Mouse (Mus musculus) lung, postnatal 0 days (tissue): ENCODE results near the gene Wfdc1. TPM values are rescaled to one million over a fixed set of nuclear protein-coding genes. Genes with fewer than 3 reads are reported as not detected.

Experiments used
- ATAC-seq: fragments of 200-750 bp; cut with Nextera tagmentation; 2 replicates; pipeline ENCODE4 v1.8.0; 2017; ENCODE audit warnings: moderate library complexity
- DNase-seq: peaks from one replicate; pipeline ENCODE4 v3.0.0-alpha.2; 2016; ENCODE audit warnings: low spot score
- H3K27ac ChIP-seq: fragments of 300-500 bp; sonication (generic); 2 replicates; pipeline ENCODE4 v1.5.1; 2014; ENCODE audit warnings: antibody characterized with exemption, mild to moderate bottlenecking, low read length, mixed read lengths
- H3K27me3 ChIP-seq: fragments of 300-500 bp; sonication (generic); replicated peaks from 2 replicates; pipeline ENCODE4 v1.6.1; 2014; ENCODE audit warnings: low read length, mixed read lengths; ENCODE audit not compliant: insufficient read depth
- H3K36me3 ChIP-seq: fragments of 300-500 bp; sonication (generic); 2 replicates; pipeline ENCODE4 v1.6.1; 2014; ENCODE audit warnings: low read length, mixed read lengths; ENCODE audit not compliant: insufficient read depth
- H3K4me1 ChIP-seq: fragments of 300-500 bp; sonication (generic); 2 replicates; pipeline ENCODE4 v1.6.1; 2014; ENCODE audit warnings: antibody characterized with exemption, low read depth, low read length, mixed read lengths; ENCODE audit not compliant: insufficient read depth
- H3K4me2 ChIP-seq: fragments of 300-500 bp; sonication (generic); replicated peaks from 2 replicates; pipeline ENCODE4 v1.6.1; 2014; ENCODE audit warnings: low read depth, mild to moderate bottlenecking, low read length, moderate library complexity, mixed read lengths
- H3K4me3 ChIP-seq: fragments of 300-500 bp; sonication (generic); 2 replicates; pipeline ENCODE4 v1.5.1; 2014; ENCODE audit warnings: low read depth, low read length
- H3K9ac ChIP-seq: fragments of 300-500 bp; sonication (generic); replicated peaks from 2 replicates; pipeline ENCODE4 v1.6.1; 2014; ENCODE audit warnings: low read depth, mild to moderate bottlenecking
- H3K9me3 ChIP-seq: fragments of 300-500 bp; sonication (generic); 2 replicates; pipeline ENCODE4 v1.6.1; 2016; ENCODE audit warnings: low read length, mixed read lengths
- CTCF ChIP-seq: IDR thresholded peaks from 2 replicates; pipeline ENCODE4 v1.5.1; 2016; ENCODE audit warnings: antibody characterized with exemption, mild to moderate bottlenecking
- EP300 ChIP-seq: IDR thresholded peaks from 2 replicates; pipeline ENCODE4 v1.6.1; 2016; ENCODE audit warnings: antibody characterized with exemption, mild to moderate bottlenecking, control low read depth
- WGBS: fragments of 180-500 bp; shearing (Covaris S2); extraction: QIAGEN DNeasy Blood & Tissue Kit; methylation state at CpG from one replicate; pipeline ENCODE4 v1.1.7; 2014; 5-methylcytosine and 5-hydroxymethylcytosine counted together
- polyA plus RNA-seq: library from polyadenylated mRNA; unstranded; fragments of >200 nt; fragmentation: Nextera tagmentation; extraction: Ambion mirVana; gene quantifications from 2 replicates; pipeline ENCODE4 v1.2.1, GENCODE M21; 2015

Wfdc1 gene
- polyA plus RNA-seq, 1 experiment from 2014 or later = 164 TPM

GRCm38 (mm10) chr8:119702965-119703364, 36.8 kb downstream of the Wfdc1 start:
- H3K4me1 ChIP-seq = no peaks in the 10 kb centered on the region
- H3K9ac ChIP-seq = no peak overlapping the region
- H3K36me3 ChIP-seq = no peaks in the 10 kb centered on the region
- no peaks in the 10 kb centered on the region for H3K9me3 ChIP-seq
- H3K27ac ChIP-seq = no peak overlapping the region
- TF ChIP-seq CTCF (no peak), EP300 (no peak)
- WGBS = 19% methylated on average over 7 of the region's 7 CpGs
- H3K27me3 ChIP-seq = peaks cover 15% of the 10 kb centered on the region
- no peak overlapping the region for H3K4me2 ChIP-seq
- no peak for ATAC-seq
- DNase-seq = no peak
- H3K4me3 ChIP-seq = no peak overlapping the region

- Histone ChIP-seq H3K4me3 (no peak overlapping the region), H3K9ac (no peak overlapping the region), H3K9me3 (no peaks in the 10 kb centered on the region), H3K27ac (no peak overlapping the region), H3K27me3 (no peaks in the 10 kb centered on the region), H3K4me2 (no peak overlapping the region), H3K4me1 (no peaks in the 10 kb centered on the region; the same call in 1 of the 2 replicates), H3K36me3 (no peaks in the 10 kb centered on the region)
- ATAC-seq (no peak), DNase-seq (no peak)
- 80% methylated on average over 9 of the region's 9 CpGs for whole genome bisulfite sequencing
- TF ChIP-seq CTCF (no peak), EP300 (no peak)
Observed at GRCm38 (mm10) chr8:119707146-119707545, 41.0 kb downstream of the Wfdc1 start.

- ATAC-seq (no peak), DNase-seq (no peak)
- H3K4me2 ChIP-seq = no peak overlapping the region
- H3K9me3 ChIP-seq = no peaks in the 10 kb centered on the region
- H3K9ac ChIP-seq = no peak overlapping the region
- H3K27me3 ChIP-seq = no peaks in the 10 kb centered on the region
- WGBS = 80% methylated on average over 8 of the region's 8 CpGs
- no peak overlapping the region for H3K27ac ChIP-seq
- TF ChIP-seq CTCF = no peak
- TF ChIP-seq EP300 = no peak
- H3K4me3 ChIP-seq = no peak overlapping the region
- no peaks in the 10 kb centered on the region; the same call in 1 of the 2 replicates for H3K4me1 ChIP-seq
- no peaks in the 10 kb centered on the region for H3K36me3 ChIP-seq
Observed at GRCm38 (mm10) chr8:119708471-119708870, 42.3 kb downstream of the Wfdc1 start.

- no peak overlapping the region for H3K4me2 ChIP-seq
- 50% methylated on average over 14 of the region's 14 CpGs for WGBS
- H3K27me3 ChIP-seq = no peaks in the 10 kb centered on the region
- no peaks in the 10 kb centered on the region for H3K9me3 ChIP-seq
- H3K4me3 ChIP-seq = no peak overlapping the region
- H3K36me3 ChIP-seq = no peaks in the 10 kb centered on the region
- TF ChIP-seq CTCF = no peak
- TF ChIP-seq EP300 = no peak
- no peak overlapping the region for H3K9ac ChIP-seq
- H3K27ac ChIP-seq = peak overlapping the region; percentile 28
- H3K4me1 ChIP-seq = peaks cover under 1% of the 10 kb centered on the region
- DNase-seq (peak; percentile 55), ATAC-seq (peak; percentile 52)
Observed at GRCm38 (mm10) chr8:119708878-119709702, 42.9 kb downstream of the Wfdc1 start.

- 52% methylated on average over 11 of the region's 11 CpGs for WGBS
- H3K4me2 ChIP-seq = no peak overlapping the region
- no peak overlapping the region for H3K4me3 ChIP-seq
- ATAC-seq (peak; percentile 82), DNase-seq (peak; percentile 74)
- H3K27me3 ChIP-seq = no peaks in the 10 kb centered on the region
- H3K36me3 ChIP-seq = no peaks in the 10 kb centered on the region
- TF ChIP-seq EP300 (no peak), CTCF (no peak)
- no peaks in the 10 kb centered on the region for H3K9me3 ChIP-seq
- peak overlapping the region; percentile 28; the same call in 1 of the 2 replicates for H3K27ac ChIP-seq
- H3K4me1 ChIP-seq = peaks cover 7% of the 10 kb centered on the region
- H3K9ac ChIP-seq = no peak overlapping the region
Observed at GRCm38 (mm10) chr8:119709703-119710093, 43.5 kb downstream of the Wfdc1 start.

GRCm38 (mm10) chr8:119712226-119712625, 46.1 kb downstream of the Wfdc1 start:
- Histone ChIP-seq H3K27me3 (no peaks in the 10 kb centered on the region), H3K4me2 (no peak overlapping the region), H3K36me3 (no peaks in the 10 kb centered on the region), H3K9ac (no peak overlapping the region), H3K9me3 (no peaks in the 10 kb centered on the region), H3K27ac (no peak overlapping the region), H3K4me3 (no peak overlapping the region), H3K4me1 (peaks cover 18% of the 10 kb centered on the region)
- ATAC-seq (peak; percentile 32; the same call in 1 of the 2 replicates), DNase-seq (peak; percentile 76)
- WGBS = 54% methylated on average over 6 of the region's 6 CpGs
- TF ChIP-seq CTCF (no peak), EP300 (peak; percentile 16; the same call in 1 of the 2 replicates)
